Mouse (Mus musculus) embryonic fibroblast, embryonic 13.5 days (primary cell): ENCODE results near the gene Syce1. TPM values are rescaled to one million over a fixed set of nuclear protein-coding genes. Genes with fewer than 3 reads are reported as not detected.

Experiments used
- H3K27ac ChIP-seq: 2 replicates; pipeline ENCODE4 v1.5.1; 2012; ENCODE audit warnings: low read length, control low read depth, inconsistent platforms; ENCODE audit not compliant: insufficient read depth
- H3K4me1 ChIP-seq: 2 replicates; pipeline ENCODE4 v1.6.1; 2011; ENCODE audit warnings: low read length; ENCODE audit not compliant: control insufficient read depth, insufficient read depth
- H3K4me3 ChIP-seq: 2 replicates; pipeline ENCODE4 v1.5.1; 2011; ENCODE audit warnings: mild to moderate bottlenecking, control low read depth, low read length; ENCODE audit not compliant: insufficient read depth
- CTCF ChIP-seq: IDR thresholded peaks from 2 replicates; pipeline ENCODE4 v1.5.1; 2011; ENCODE audit warnings: mild to moderate bottlenecking, control low read depth, low read length, moderate library complexity, borderline replicate concordance; ENCODE audit not compliant: insufficient read depth
- POLR2A ChIP-seq: IDR thresholded peaks from 2 replicates; pipeline ENCODE4 v1.6.1; 2011; ENCODE audit warnings: low read depth, mild to moderate bottlenecking, control low read depth, low read length, moderate library complexity
- polyA plus RNA-seq: library from polyadenylated mRNA; stranded (reverse); fragments of >200 nt; gene quantifications from 2 replicates; pipeline ENCODE4 v1.2.4, GENCODE M21; 2011; ENCODE audit warnings: low read depth; ENCODE audit not compliant: missing spikeins, insufficient read length

Gene Syce1
- polyA plus RNA-seq, 1 experiment = not detected

- Histone ChIP-seq H3K27ac (no peak overlapping the region), H3K4me1 (no peaks in the 10 kb centered on the region), H3K4me3 (no peak overlapping the region)
- no peak for TF ChIP-seq POLR2A
- no peak for TF ChIP-seq CTCF
These were observed 54.5 kb downstream of the Syce1 start for GRCm38 (mm10) chr7:140733162-140733561.

Other genes starting within 250 kb of the Syce1 start
- gene Olfr538, start 220.0 kb downstream of the Syce1 start, polyA plus RNA-seq = not detected in 2 replicates
- gene Olfr46, start 186.6 kb downstream of the Syce1 start, polyA plus RNA-seq = not detected in 2 replicates
- gene Olfr61, start 158.9 kb downstream of the Syce1 start, polyA plus RNA-seq = not detected in 2 replicates
- not detected in 2 replicates for gene Olfr53, start 141.4 kb downstream of the Syce1 start, polyA plus RNA-seq
- gene Olfr539, start 127.9 kb downstream of the Syce1 start, polyA plus RNA-seq = not detected in 2 replicates
- not detected in 2 replicates for gene Olfr45, start 105.9 kb downstream of the Syce1 start, polyA plus RNA-seq
- gene Olfr541, start 90.6 kb downstream of the Syce1 start, polyA plus RNA-seq = not detected in 2 replicates
- gene Cyp2e1, start 24.1 kb downstream of the Syce1 start, polyA plus RNA-seq = not detected in 2 replicates
- gene Zfp941, start 34.3 kb upstream of the Syce1 start, polyA plus RNA-seq = 2.2 and 3.5 TPM in 2 replicates
- not detected in 2 replicates for gene Urah, start 47.2 kb upstream of the Syce1 start, polyA plus RNA-seq
- not detected in 2 replicates for gene Scgb1c1, start 57.7 kb upstream of the Syce1 start, polyA plus RNA-seq
- gene Odf3, start 60.0 kb upstream of the Syce1 start, polyA plus RNA-seq = not detected in 2 replicates
- not detected in 2 replicates for gene Gm45785, start 68.5 kb upstream of the Syce1 start, polyA plus RNA-seq
- 53.4 and 58.1 TPM in 2 replicates for gene Ric8a, start 69.1 kb upstream of the Syce1 start, polyA plus RNA-seq
- gene Bet1l, start 69.7 kb upstream of the Syce1 start, polyA plus RNA-seq = 29.9 and 35.7 TPM in 2 replicates
- gene Psmd13, start 94.1 kb upstream of the Syce1 start, polyA plus RNA-seq = 206 and 213 TPM in 2 replicates
- 7.6 and 8.2 TPM in 2 replicates for gene Sirt3, start 94.5 kb upstream of the Syce1 start, polyA plus RNA-seq
- gene Cox8b, start 112.6 kb upstream of the Syce1 start, polyA plus RNA-seq = not detected in 2 replicates
- gene Nlrp6, start 133.1 kb upstream of the Syce1 start, polyA plus RNA-seq = not detected in 2 replicates
- gene Pgghg, start 153.5 kb upstream of the Syce1 start, polyA plus RNA-seq = 14.3 and 19.1 TPM in 2 replicates
- 3.0 TPM in 1 of 2 replicates, not detected in the other for gene Ifitm5, start 162.4 kb upstream of the Syce1 start, polyA plus RNA-seq
- not detected in 2 replicates for gene Gm45717, start 168.1 kb upstream of the Syce1 start, polyA plus RNA-seq
- gene Ifitm2, start 168.1 kb upstream of the Syce1 start, polyA plus RNA-seq = 771 and 857 TPM in 2 replicates
- gene Ifitm1, start 179.4 kb upstream of the Syce1 start, polyA plus RNA-seq = 5.1 and 16.5 TPM in 2 replicates
- 1,040 and 1,188 TPM in 2 replicates for gene Ifitm3, start 222.9 kb upstream of the Syce1 start, polyA plus RNA-seq
- not detected in 2 replicates for gene Ifitm6, start 230.1 kb upstream of the Syce1 start, polyA plus RNA-seq
- not detected in 2 replicates for gene Gm17387, start 241.3 kb upstream of the Syce1 start, polyA plus RNA-seq